Mouse (Mus musculus) ES-Bruce4 (cell line): ENCODE results near the gene Tgfbi.

Source experiments
- CTCF ChIP-seq: IDR thresholded peaks from one replicate; pipeline ENCODE4 v1.8.1; 2011; ENCODE audit warnings: low read depth, low read length
- EP300 ChIP-seq: IDR thresholded peaks from 2 replicates; pipeline ENCODE4 v1.6.1; 2011; ENCODE audit warnings: low read depth, low read length; ENCODE audit not compliant: insufficient read depth
- POLR2A ChIP-seq: IDR thresholded peaks from one replicate; pipeline ENCODE4 v1.8.1; 2011; ENCODE audit warnings: low read length; ENCODE audit not compliant: insufficient read depth

- TF ChIP-seq POLR2A (no peak), EP300 (no peak), CTCF (no peak)
These were observed 28.9 kb upstream of the Tgfbi start for GRCm38 (mm10) chr13:56580450-56580849.
